Mouse (Mus musculus) MEL (cell line): ENCODE data around the gene Adtrp. TPM values are rescaled to one million over a fixed set of nuclear protein-coding genes. Genes with fewer than 3 reads are reported as not detected.

Experiments
- DNase-seq: peaks from one replicate; pipeline ENCODE4 v3.0.0; 2011; ENCODE audit warnings: low read depth, low spot score
- H3K27ac ChIP-seq: 2 replicates; pipeline ENCODE4 v1.5.1; 2012; ENCODE audit warnings: low read depth, mild to moderate bottlenecking, control low read depth, low read length, moderate library complexity; ENCODE audit not compliant: control insufficient read depth
- H3K27me3 ChIP-seq, 2 experiments: fragments of 150-350 bp in 1 of 2; sonication (generic) in 1 of 2; 2 replicates each; pipeline ENCODE4 v1.6.1; 2012; ENCODE audit warnings: low read length in 2 of 2, mild to moderate bottlenecking in 2 of 2, improper control_type of control experiment in 1 of 2, moderate library complexity in 1 of 2; ENCODE audit not compliant: insufficient read depth in 2 of 2, control insufficient read depth in 1 of 2
- H3K36me3 ChIP-seq, 2 experiments: 2 replicates each; pipeline ENCODE4 v1.6.1; 2012 to 2014; ENCODE audit warnings: low read length in 2 of 2, improper control_type of control experiment in 1 of 2, inconsistent platforms in 1 of 2, mild to moderate bottlenecking in 1 of 2; ENCODE audit not compliant: insufficient read depth in 2 of 2, control insufficient read depth in 1 of 2
- H3K4me1 ChIP-seq, 2 experiments: fragments of 150-350 bp in 1 of 2; sonication (generic) in 1 of 2; 2 replicates each; pipeline ENCODE4 v1.6.1; 2012; ENCODE audit warnings: low read length in 2 of 2, improper control_type of control experiment in 1 of 2, mild to moderate bottlenecking in 1 of 2; ENCODE audit not compliant: insufficient read depth in 2 of 2, control insufficient read depth in 1 of 2
- H3K4me3 ChIP-seq, 2 experiments: fragments of 150-350 bp in 1 of 2; sonication (generic) in 1 of 2; 2 replicates each; pipeline ENCODE4 v1.5.1; 2012; ENCODE audit warnings: low read depth in 2 of 2, low read length in 2 of 2, mild to moderate bottlenecking in 2 of 2, moderate library complexity in 2 of 2, control low read depth in 1 of 2, improper control_type of control experiment in 1 of 2; ENCODE audit not compliant: control insufficient read depth in 1 of 2, insufficient read depth in 1 of 2
- H3K79me2 ChIP-seq: 2 replicates; pipeline ENCODE4 v1.6.1; 2012; ENCODE audit warnings: mild to moderate bottlenecking, low read length, moderate library complexity; ENCODE audit not compliant: control insufficient read depth, poor library complexity, insufficient read depth
- H3K9ac ChIP-seq: 2 replicates; pipeline ENCODE4 v1.6.1; 2012; ENCODE audit warnings: low read depth, mild to moderate bottlenecking, control low read depth, low read length, moderate library complexity; ENCODE audit not compliant: control insufficient read depth, poor library complexity, severe bottlenecking
- H3K9me3 ChIP-seq: fragments of 150-350 bp; sonication (generic); replicated peaks from 2 replicates; pipeline ENCODE4 v1.6.1; 2012; ENCODE audit warnings: mild to moderate bottlenecking, low read length, improper control_type of control experiment, moderate library complexity; ENCODE audit not compliant: insufficient read depth
- ETS1 ChIP-seq: IDR thresholded peaks from 2 replicates; pipeline ENCODE4 v1.6.1; 2012; ENCODE audit warnings: low read depth, mild to moderate bottlenecking, inconsistent platforms, low read length, improper control_type of control experiment, moderate library complexity
- HCFC1 ChIP-seq: IDR thresholded peaks from 2 replicates; pipeline ENCODE4 v1.6.1; 2012; ENCODE audit warnings: low read depth, mild to moderate bottlenecking, inconsistent platforms, low read length, improper control_type of control experiment, moderate library complexity
- KAT2A ChIP-seq: conservative IDR thresholded peaks from 2 replicates; pipeline ENCODE4 v1.6.1; 2012; ENCODE audit warnings: low read depth, low read length, improper control_type of control experiment, inconsistent platforms
- MAFK ChIP-seq: IDR thresholded peaks from 2 replicates; pipeline ENCODE4 v1.6.1; 2011; ENCODE audit warnings: low read depth, mild to moderate bottlenecking, low read length, improper control_type of control experiment, borderline replicate concordance
- MXI1 ChIP-seq: IDR thresholded peaks from 2 replicates; pipeline ENCODE4 v1.6.1; 2011; ENCODE audit warnings: mild to moderate bottlenecking, low read depth, low read length, improper control_type of control experiment
- NELFE ChIP-seq: IDR thresholded peaks from 2 replicates; pipeline ENCODE4 v1.6.1; 2011; ENCODE audit warnings: low read depth, low read length, improper control_type of control experiment
- NRF1 ChIP-seq: IDR thresholded peaks from 2 replicates; pipeline ENCODE4 v1.6.1; 2014; ENCODE audit warnings: low read depth, mild to moderate bottlenecking, inconsistent platforms, low read length, improper control_type of control experiment, moderate library complexity; ENCODE audit not compliant: poor library complexity, insufficient read depth, severe bottlenecking
- POLR2A ChIP-seq, 2 experiments: IDR thresholded peaks; 2 replicates each; pipeline ENCODE4 v1.6.1; 2011 to 2012; ENCODE audit warnings: low read length in 2 of 2, mild to moderate bottlenecking in 2 of 2, control low read depth in 1 of 2, improper control_type of control experiment in 1 of 2, low read depth in 1 of 2, moderate library complexity in 1 of 2; ENCODE audit not compliant: control insufficient read depth in 1 of 2, insufficient read depth in 1 of 2, poor library complexity in 1 of 2
- POLR2AphosphoS5 ChIP-seq: IDR thresholded peaks from 2 replicates; pipeline ENCODE4 v1.6.1; 2012; ENCODE audit warnings: low read depth, borderline replicate concordance, mild to moderate bottlenecking, inconsistent platforms, low read length, moderate library complexity, mixed read lengths
- RAD21 ChIP-seq: IDR thresholded peaks from 2 replicates; pipeline ENCODE4 v1.6.1; 2011; ENCODE audit warnings: mild to moderate bottlenecking, low read depth, low read length, improper control_type of control experiment
- RCOR1 ChIP-seq: IDR thresholded peaks from 2 replicates; pipeline ENCODE4 v1.6.1; 2012; ENCODE audit warnings: low read depth, mild to moderate bottlenecking, inconsistent platforms, low read length, improper control_type of control experiment
- TBP ChIP-seq: IDR thresholded peaks from 2 replicates; pipeline ENCODE4 v1.8.0; 2011; ENCODE audit warnings: low read depth, low read length, improper control_type of control experiment
- UBTF ChIP-seq: IDR thresholded peaks from 2 replicates; pipeline ENCODE4 v1.6.1; 2012; ENCODE audit warnings: low read depth, mild to moderate bottlenecking, inconsistent platforms, low read length, improper control_type of control experiment, moderate library complexity, borderline replicate concordance; ENCODE audit not compliant: insufficient read depth
- USF1 ChIP-seq: IDR thresholded peaks from 2 replicates; pipeline ENCODE4 v1.6.1; 2014; ENCODE audit warnings: low read depth, mild to moderate bottlenecking, inconsistent platforms, low read length, improper control_type of control experiment, moderate library complexity
- ZKSCAN1 ChIP-seq: IDR thresholded peaks from 2 replicates; pipeline ENCODE4 v1.6.1; 2012; ENCODE audit warnings: low read depth, mild to moderate bottlenecking, inconsistent platforms, low read length, improper control_type of control experiment, moderate library complexity
- polyA plus RNA-seq, 2 experiments: library from polyadenylated mRNA; stranded (reverse) in 1 of 2; unstranded in 1 of 2; fragments of >175 nt in 1 of 2; fragments of >200 nt in 1 of 2; gene quantifications; 2 replicates each; pipeline versions ENCODE4 v1.2.1 to v1.2.4; 2012; ENCODE audit warnings: low replicate concordance in 2 of 2, low read depth in 1 of 2; ENCODE audit not compliant: insufficient read length in 2 of 2, insufficient read depth in 1 of 2, missing spikeins in 1 of 2
- total RNA-seq: library from RNA; depleted of rRNA; stranded (reverse); fragments of 300-350 nt; gene quantifications from 2 replicates; pipeline ENCODE4 v1.2.3, GENCODE M21; 2012

The Adtrp gene
- total and polyA plus RNA-seq, 3 experiments = not detected

GRCm38 (mm10) chr13:41807300-41807699 is 40.2 kb downstream of the Adtrp start:
- H3K9ac ChIP-seq = no peak overlapping the region
- no peak for TF ChIP-seq RAD21
- TF ChIP-seq KAT2A = no peak
- no peak for TF ChIP-seq NELFE
- no peak for TF ChIP-seq RCOR1
- no peak for TF ChIP-seq TBP
- no peak for TF ChIP-seq NRF1
- no peak for TF ChIP-seq MXI1
- no peak for TF ChIP-seq ZKSCAN1
- no peak for TF ChIP-seq ETS1
- no peak for TF ChIP-seq POLR2A (IDR thresholded peaks at IDR 0.05; ENCODE audit: control insufficient read depth in 1 of 2, insufficient read depth in 1 of 2, low read depth in 1 of 2, low read length in 2 of 2, poor library complexity in 1 of 2)
- TF ChIP-seq MAFK = no peak
- TF ChIP-seq POLR2AphosphoS5 = no peak
- no peak for TF ChIP-seq HCFC1
- no peak for TF ChIP-seq UBTF
- TF ChIP-seq USF1 = no peak

GRCm38 (mm10) chr13:41805138-41805820 is 42.2 kb downstream of the Adtrp start:
- Histone ChIP-seq H3K4me3 (no peak overlapping the region), H3K9ac (no peak overlapping the region), H3K36me3 (no peaks in the 10 kb centered on the region), H3K27ac (no peak overlapping the region), H3K4me1 (no peaks in the 10 kb centered on the region), H3K9me3 (no peaks in the 10 kb centered on the region), H3K27me3 (no peaks in the 10 kb centered on the region), H3K79me2 (no peaks in the 10 kb centered on the region)
- no peak for TF ChIP-seq RCOR1
- DNase-seq = no peak

More at GRCm38 (mm10) chr13:41807300-41807699, 40.2 kb downstream of the Adtrp start:
- Histone ChIP-seq H3K27me3 (no peaks in the 10 kb centered on the region), H3K79me2 (no peaks in the 10 kb centered on the region), H3K36me3 (no peaks in the 10 kb centered on the region), H3K27ac (no peak overlapping the region), H3K4me1 (no peaks in the 10 kb centered on the region), H3K4me3 (no peak overlapping the region), H3K9me3 (no peaks in the 10 kb centered on the region)
- DNase-seq = no peak
